Mouse (Mus musculus): Measurements from ENCODE around the gene U2af2. TPM values are rescaled to one million over a fixed set of nuclear protein-coding genes. Genes with fewer than 3 reads are reported as not detected.

Gene U2af2
- polyA plus RNA-seq, 1 experiment from 2014 or later: 96.7 TPM

DNA sequence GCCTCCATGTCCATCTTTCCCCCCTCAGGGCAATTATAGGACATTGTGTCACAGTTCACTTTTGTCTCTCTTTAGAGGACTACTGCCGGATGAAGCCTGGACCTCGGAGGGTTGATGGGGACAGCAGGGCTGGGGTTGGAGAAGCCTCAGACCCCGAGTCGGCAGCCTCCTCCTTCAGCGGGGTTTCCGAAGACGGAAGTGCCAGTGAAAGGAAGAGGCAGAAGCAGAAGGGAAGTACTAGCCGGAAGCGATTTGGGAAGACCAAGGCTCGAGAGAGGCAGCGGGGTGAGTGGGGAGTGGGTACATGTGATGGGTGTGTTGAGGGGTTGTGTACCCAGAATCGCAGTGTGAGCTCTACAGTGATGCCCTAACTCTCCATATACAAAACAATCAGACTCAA is 2.5 kb upstream of the U2af2 start:
- Histone ChIP-seq H3K4me2 (ENCODE audit: low read length) (no peak overlapping the region), H3K9ac (ENCODE audit: low read depth, low read length) (peak overlapping the region; percentile 84), H3K27ac (ENCODE audit: low read length) (peak overlapping the region; percentile 99), H3K36me3 (ENCODE audit: control insufficient read depth, insufficient read depth, low read length) (no peaks in the 10 kb centered on the region), H3K4me1 (ENCODE audit: control insufficient read depth, insufficient read depth, low read length) (peaks cover 60% of the 10 kb centered on the region), H3K4me3 (ENCODE audit: low read depth, low read length) (no peak overlapping the region), H3K27me3 (ENCODE audit: control insufficient read depth, insufficient read depth, low read depth, low read length) (peaks cover 13% of the 10 kb centered on the region), H3K9me3 (replicated peaks; ENCODE audit: control insufficient read depth, low read length, poor library complexity, severe bottlenecking) (no peaks in the 10 kb centered on the region)
- 88% methylated on average over 12 of the region's 12 CpGs for WGBS
- no peak for ATAC-seq

GRCm38 (mm10) chr7:5060239-5060731 is 1.7 kb upstream of the U2af2 start:
- H3K4me1 ChIP-seq (ENCODE audit: control insufficient read depth, insufficient read depth, low read length): peaks cover 53% of the 10 kb centered on the region
- no peaks in the 10 kb centered on the region for H3K9me3 ChIP-seq (replicated peaks; ENCODE audit: control insufficient read depth, low read length, poor library complexity, severe bottlenecking)
- peaks cover 4% of the 10 kb centered on the region; the same call in 1 of the 2 replicates for H3K27me3 ChIP-seq (ENCODE audit: control insufficient read depth, insufficient read depth, low read depth, low read length)
- H3K9ac ChIP-seq (ENCODE audit: low read depth, low read length): peak overlapping the region; percentile 84
- H3K4me2 ChIP-seq (ENCODE audit: low read length): peak overlapping the region; percentile 83
- ATAC-seq: peak; percentile 3; the same call in 1 of the 2 replicates
- H3K27ac ChIP-seq (ENCODE audit: low read length): peak overlapping the region; percentile 99
- no peaks in the 10 kb centered on the region for H3K36me3 ChIP-seq (ENCODE audit: control insufficient read depth, insufficient read depth, low read length)
- WGBS: 2% methylated on average over 27 of the region's 27 CpGs
- peak overlapping the region; percentile 61 for H3K4me3 ChIP-seq (ENCODE audit: low read depth, low read length)

GRCm38 (mm10) chr7:5060944-5061773 is 784 bp upstream of the U2af2 start:
- Histone ChIP-seq H3K36me3 (ENCODE audit: control insufficient read depth, insufficient read depth, low read length) (0 out of 2 replicates have a peak, but pooled peaks cover under 1% of the 10 kb centered on the region), H3K27me3 (ENCODE audit: control insufficient read depth, insufficient read depth, low read depth, low read length) (no peaks in the 10 kb centered on the region; the same call in 1 of the 2 replicates), H3K4me1 (ENCODE audit: control insufficient read depth, insufficient read depth, low read length) (peaks cover 52% of the 10 kb centered on the region), H3K4me3 (ENCODE audit: low read depth, low read length) (peak overlapping the region; percentile 61), H3K4me2 (ENCODE audit: low read length) (peak overlapping the region; percentile 83), H3K9me3 (replicated peaks; ENCODE audit: control insufficient read depth, low read length, poor library complexity, severe bottlenecking) (no peaks in the 10 kb centered on the region), H3K9ac (ENCODE audit: low read depth, low read length) (peak overlapping the region; percentile 84), H3K27ac (ENCODE audit: low read length) (peak overlapping the region; percentile 99)
- ATAC-seq: peak; percentile 91
- under 1% methylated on average over 60 of the region's 60 CpGs for WGBS

DNA sequence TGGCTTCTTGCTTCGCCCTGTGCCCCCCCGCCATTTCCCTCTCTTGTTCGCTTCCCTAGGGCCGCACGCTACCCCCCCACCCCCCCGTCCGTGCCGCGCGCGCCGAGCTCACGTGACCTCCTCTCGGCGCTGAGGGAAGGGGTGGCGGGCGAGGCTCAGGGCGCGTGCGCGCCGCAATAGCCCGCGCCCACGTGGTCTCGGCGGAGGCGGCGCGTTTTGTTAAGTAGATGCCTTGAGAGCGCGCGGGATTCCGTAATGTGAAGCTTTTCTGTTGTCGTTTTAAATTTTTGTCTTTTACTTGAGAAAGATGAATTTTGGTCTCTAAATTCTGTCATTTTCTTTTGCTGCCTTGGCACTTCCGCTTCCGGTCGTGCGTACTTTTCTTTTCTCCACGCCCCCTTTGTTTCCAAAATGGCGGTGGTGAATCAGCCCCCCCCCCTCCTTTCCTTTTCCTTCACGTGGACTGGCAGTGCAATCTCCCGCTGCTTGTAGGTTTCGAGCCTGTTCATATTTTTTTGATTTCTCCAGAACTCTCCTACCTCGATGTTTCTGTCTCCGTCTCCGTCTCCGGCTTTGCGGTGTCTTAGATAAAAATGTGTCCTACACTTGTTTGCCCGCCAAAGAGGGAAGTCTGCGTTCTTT is 538 bp downstream of the U2af2 start:
- no peaks in the 10 kb centered on the region; the same call in 1 of the 2 replicates for H3K27me3 ChIP-seq (ENCODE audit: control insufficient read depth, insufficient read depth, low read depth, low read length)
- under 1% methylated on average over 51 of the region's 51 CpGs for WGBS
- H3K27ac ChIP-seq (ENCODE audit: low read length): peak overlapping the region; percentile 99
- ATAC-seq: peak; percentile 22
- peak overlapping the region; percentile 84 for H3K9ac ChIP-seq (ENCODE audit: low read depth, low read length)
- no peaks in the 10 kb centered on the region for H3K9me3 ChIP-seq (replicated peaks; ENCODE audit: control insufficient read depth, low read length, poor library complexity, severe bottlenecking)
- peaks cover 6% of the 10 kb centered on the region; the same call in 1 of the 2 replicates for H3K36me3 ChIP-seq (ENCODE audit: control insufficient read depth, insufficient read depth, low read length)
- peaks cover 49% of the 10 kb centered on the region for H3K4me1 ChIP-seq (ENCODE audit: control insufficient read depth, insufficient read depth, low read length)
- H3K4me2 ChIP-seq (ENCODE audit: low read length): peak overlapping the region; percentile 83
- H3K4me3 ChIP-seq (ENCODE audit: low read depth, low read length): peak overlapping the region; percentile 61

GRCm38 (mm10) chr7:5064886-5065285 is 2.9 kb downstream of the U2af2 start:
- Histone ChIP-seq H3K27ac (ENCODE audit: low read length) (no peak overlapping the region), H3K4me1 (ENCODE audit: control insufficient read depth, insufficient read depth, low read length) (peaks cover 32% of the 10 kb centered on the region), H3K4me3 (ENCODE audit: low read depth, low read length) (no peak overlapping the region), H3K9ac (ENCODE audit: low read depth, low read length) (no peak overlapping the region), H3K36me3 (ENCODE audit: control insufficient read depth, insufficient read depth, low read length) (peaks cover 23% of the 10 kb centered on the region), H3K9me3 (replicated peaks; ENCODE audit: control insufficient read depth, low read length, poor library complexity, severe bottlenecking) (no peaks in the 10 kb centered on the region), H3K27me3 (ENCODE audit: control insufficient read depth, insufficient read depth, low read depth, low read length) (no peaks in the 10 kb centered on the region), H3K4me2 (ENCODE audit: low read length) (no peak overlapping the region)
- no peak for ATAC-seq
- WGBS: 96% methylated on average over 6 of the region's 6 CpGs

- Histone ChIP-seq H3K27ac (ENCODE audit: low read length) (no peak overlapping the region), H3K4me1 (ENCODE audit: control insufficient read depth, insufficient read depth, low read length) (no peaks in the 10 kb centered on the region), H3K4me3 (ENCODE audit: low read depth, low read length) (no peak overlapping the region), H3K9ac (ENCODE audit: low read depth, low read length) (no peak overlapping the region), H3K27me3 (ENCODE audit: control insufficient read depth, insufficient read depth, low read depth, low read length) (no peaks in the 10 kb centered on the region), H3K4me2 (ENCODE audit: low read length) (no peak overlapping the region), H3K36me3 (ENCODE audit: control insufficient read depth, insufficient read depth, low read length) (peaks cover 53% of the 10 kb centered on the region), H3K9me3 (replicated peaks; ENCODE audit: control insufficient read depth, low read length, poor library complexity, severe bottlenecking) (no peaks in the 10 kb centered on the region)
- whole genome bisulfite sequencing: 83% methylated on average over 1 of the region's 1 CpGs
- no peak for ATAC-seq
Observed at GRCm38 (mm10) chr7:5073586-5073985, 11.6 kb downstream of the U2af2 start.

GRCm38 (mm10) chr7:5074984-5075383 is 13.0 kb downstream of the U2af2 start:
- H3K4me2 ChIP-seq (ENCODE audit: low read length): no peak overlapping the region
- H3K27ac ChIP-seq (ENCODE audit: low read length): no peak overlapping the region
- no peak overlapping the region for H3K4me3 ChIP-seq (ENCODE audit: low read depth, low read length)
- H3K27me3 ChIP-seq (ENCODE audit: control insufficient read depth, insufficient read depth, low read depth, low read length): no peaks in the 10 kb centered on the region
- ATAC-seq: no peak
- peaks cover 46% of the 10 kb centered on the region for H3K36me3 ChIP-seq (ENCODE audit: control insufficient read depth, insufficient read depth, low read length)
- no peaks in the 10 kb centered on the region for H3K4me1 ChIP-seq (ENCODE audit: control insufficient read depth, insufficient read depth, low read length)
- WGBS: 96% methylated on average over 5 of the region's 5 CpGs
- H3K9me3 ChIP-seq (replicated peaks; ENCODE audit: control insufficient read depth, low read length, poor library complexity, severe bottlenecking): no peaks in the 10 kb centered on the region
- H3K9ac ChIP-seq (ENCODE audit: low read depth, low read length): no peak overlapping the region

- 91% methylated on average over 2 of the region's 2 CpGs for WGBS
- H3K4me2 ChIP-seq (ENCODE audit: low read length): no peak overlapping the region
- H3K9ac ChIP-seq (ENCODE audit: low read depth, low read length): no peak overlapping the region
- H3K27me3 ChIP-seq (ENCODE audit: control insufficient read depth, insufficient read depth, low read depth, low read length): no peaks in the 10 kb centered on the region
- H3K4me3 ChIP-seq (ENCODE audit: low read depth, low read length): no peak overlapping the region
- peaks cover 31% of the 10 kb centered on the region for H3K36me3 ChIP-seq (ENCODE audit: control insufficient read depth, insufficient read depth, low read length)
- ATAC-seq: no peak
- peaks cover 11% of the 10 kb centered on the region for H3K4me1 ChIP-seq (ENCODE audit: control insufficient read depth, insufficient read depth, low read length)
- H3K9me3 ChIP-seq (replicated peaks; ENCODE audit: control insufficient read depth, low read length, poor library complexity, severe bottlenecking): no peaks in the 10 kb centered on the region
- H3K27ac ChIP-seq (ENCODE audit: low read length): no peak overlapping the region
Observed at GRCm38 (mm10) chr7:5076931-5077330, 15.0 kb downstream of the U2af2 start.

Measured in midbrain, embryonic 16.5 days (tissue).